Mouse (Mus musculus) embryonic facial prominence, embryonic 12.5 days (tissue): ENCODE results near the gene Hrh1. TPM values are rescaled to one million over a fixed set of nuclear protein-coding genes. Genes with fewer than 3 reads are reported as not detected.
"Not testable (repeated sequence)": the region's sequence is repeated elsewhere in the genome, so short reads cannot be mapped to it uniquely, and the experiment has no call there.

Source experiments
- ATAC-seq: fragments of 200-750 bp; cut with Nextera tagmentation; 2 replicates; pipeline ENCODE4 v1.8.0; 2017; ENCODE audit not compliant: insufficient number of reproducible peaks, insufficient read depth, low FRiP score, low TSS enrichment
- H3K27ac ChIP-seq: fragments of 300-500 bp; sonication (generic); 2 replicates; pipeline ENCODE4 v1.5.1; 2016; ENCODE audit warnings: mild to moderate bottlenecking
- H3K27me3 ChIP-seq: fragments of 300-500 bp; sonication (generic); 2 replicates; pipeline ENCODE4 v1.6.1; 2016; ENCODE audit warnings: mild to moderate bottlenecking, moderate library complexity
- H3K36me3 ChIP-seq: fragments of 300-500 bp; sonication (generic); 2 replicates; pipeline ENCODE4 v1.6.1; 2016; ENCODE audit warnings: mild to moderate bottlenecking
- H3K4me1 ChIP-seq: fragments of 300-500 bp; sonication (generic); 2 replicates; pipeline ENCODE4 v1.6.1; 2016
- H3K4me2 ChIP-seq: fragments of 300-500 bp; sonication (generic); replicated peaks from 2 replicates; pipeline ENCODE4 v1.6.1; 2016; ENCODE audit warnings: mild to moderate bottlenecking, moderate library complexity
- H3K4me3 ChIP-seq: fragments of 300-500 bp; sonication (generic); 2 replicates; pipeline ENCODE4 v1.5.1; 2016; ENCODE audit warnings: mild to moderate bottlenecking
- H3K9ac ChIP-seq: fragments of 300-500 bp; sonication (generic); 2 replicates; pipeline ENCODE4 v1.6.1; 2016; ENCODE audit warnings: mild to moderate bottlenecking, moderate library complexity
- H3K9me3 ChIP-seq: fragments of 300-500 bp; sonication (generic); 2 replicates; pipeline ENCODE4 v1.6.1; 2016; ENCODE audit warnings: mild to moderate bottlenecking, moderate library complexity
- WGBS: fragments of 180-500 bp; shearing (Covaris S2); methylation state at CpG from one replicate; pipeline ENCODE4 v1.1.7; 2016; 5-methylcytosine and 5-hydroxymethylcytosine counted together
- polyA plus RNA-seq: library from polyadenylated mRNA; unstranded; fragments of >200 nt; fragmentation: Nextera tagmentation; extraction: Ambion mirVana; gene quantifications from 2 replicates; pipeline ENCODE4 v1.2.1, GENCODE M21; 2016

The Hrh1 gene
- polyA plus RNA-seq, 1 experiment from 2014 or later, result 0.24 TPM

DNA sequence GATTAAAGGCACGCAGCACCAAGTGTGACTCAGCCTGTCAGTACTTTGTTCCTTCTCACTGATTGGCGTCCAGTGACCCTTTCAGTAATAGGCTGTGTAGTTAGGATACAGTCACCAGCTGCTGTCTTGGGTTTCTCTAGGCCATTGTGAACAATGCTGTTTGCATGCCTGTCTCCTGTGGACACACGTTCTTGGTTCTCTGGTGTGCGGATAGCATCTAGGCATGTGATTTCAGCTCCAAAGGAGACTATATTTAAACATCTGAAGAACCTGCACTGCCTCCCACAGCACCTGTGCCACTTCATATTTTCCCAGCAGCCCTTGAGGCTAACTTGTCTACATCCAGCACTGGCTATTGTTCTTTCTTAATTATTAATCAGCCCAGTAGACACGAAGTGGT is 75.8 kb downstream of the Hrh1 start:
- H3K4me1 ChIP-seq, result 0 out of 2 replicates have a peak, but pooled peaks cover under 1% of the 10 kb centered on the region
- no peak overlapping the region for H3K4me2 ChIP-seq
- H3K9me3 ChIP-seq, result no peaks in the 10 kb centered on the region
- H3K27ac ChIP-seq, result no peak overlapping the region
- 0 out of 2 replicates have a peak, but pooled peaks cover 3% of the 10 kb centered on the region for H3K27me3 ChIP-seq
- no peaks in the 10 kb centered on the region for H3K36me3 ChIP-seq
- 67% methylated on average over 5 of the region's 5 CpGs for WGBS
- ATAC-seq, result no peak
- H3K4me3 ChIP-seq, result no peak overlapping the region
- H3K9ac ChIP-seq, result no peak overlapping the region

GRCm38 (mm10) chr6:114474059-114474458 is 76.3 kb downstream of the Hrh1 start:
- Histone ChIP-seq H3K4me1 (0 out of 2 replicates have a peak, but pooled peaks cover 5% of the 10 kb centered on the region), H3K9ac (no peak overlapping the region), H3K27me3 (no peaks in the 10 kb centered on the region), H3K36me3 (no peaks in the 10 kb centered on the region), H3K4me3 (no peak overlapping the region), H3K9me3 (no peaks in the 10 kb centered on the region), H3K4me2 (no peak overlapping the region), H3K27ac (no peak overlapping the region)
- no peak for ATAC-seq
- 87% methylated on average over 3 of the region's 3 CpGs for WGBS

- Histone ChIP-seq H3K4me3 (no peak overlapping the region), H3K4me2 (no peak overlapping the region), H3K27me3 (no peaks in the 10 kb centered on the region), H3K9me3 (no peaks in the 10 kb centered on the region), H3K27ac (no peak overlapping the region), H3K36me3 (no peaks in the 10 kb centered on the region), H3K9ac (no peak overlapping the region), H3K4me1 (0 out of 2 replicates have a peak, but pooled peaks cover 5% of the 10 kb centered on the region)
- WGBS, result 82% methylated on average over 4 of the region's 4 CpGs
- no peak for ATAC-seq
Measured at GRCm38 (mm10) chr6:114474911-114475310, 77.2 kb downstream of the Hrh1 start.

- no peak overlapping the region for H3K4me2 ChIP-seq
- H3K9me3 ChIP-seq, result no peaks in the 10 kb centered on the region
- H3K9ac ChIP-seq, result no peak overlapping the region
- H3K4me1 ChIP-seq, result 0 out of 2 replicates have a peak, but pooled peaks cover 5% of the 10 kb centered on the region
- no peak overlapping the region for H3K4me3 ChIP-seq
- H3K27me3 ChIP-seq, result no peaks in the 10 kb centered on the region
- no peak for ATAC-seq
- WGBS, result 37% methylated on average over 4 of the region's 4 CpGs
- H3K27ac ChIP-seq, result no peak overlapping the region
- H3K36me3 ChIP-seq, result no peaks in the 10 kb centered on the region
Measured at GRCm38 (mm10) chr6:114478771-114479170, 81.0 kb downstream of the Hrh1 start.

- H3K4me3 ChIP-seq, result no peak overlapping the region
- H3K9ac ChIP-seq, result no peak overlapping the region
- H3K27ac ChIP-seq, result no peak overlapping the region
- no peaks in the 10 kb centered on the region for H3K27me3 ChIP-seq
- H3K4me2 ChIP-seq, result no peak overlapping the region
- no peaks in the 10 kb centered on the region for H3K9me3 ChIP-seq
- WGBS, result 91% methylated on average over 16 of the region's 16 CpGs
- no peaks in the 10 kb centered on the region for H3K36me3 ChIP-seq
- 0 out of 2 replicates have a peak, but pooled peaks cover 5% of the 10 kb centered on the region for H3K4me1 ChIP-seq
- ATAC-seq, result no peak
Measured at GRCm38 (mm10) chr6:114479644-114480410, 82.1 kb downstream of the Hrh1 start.

DNA sequence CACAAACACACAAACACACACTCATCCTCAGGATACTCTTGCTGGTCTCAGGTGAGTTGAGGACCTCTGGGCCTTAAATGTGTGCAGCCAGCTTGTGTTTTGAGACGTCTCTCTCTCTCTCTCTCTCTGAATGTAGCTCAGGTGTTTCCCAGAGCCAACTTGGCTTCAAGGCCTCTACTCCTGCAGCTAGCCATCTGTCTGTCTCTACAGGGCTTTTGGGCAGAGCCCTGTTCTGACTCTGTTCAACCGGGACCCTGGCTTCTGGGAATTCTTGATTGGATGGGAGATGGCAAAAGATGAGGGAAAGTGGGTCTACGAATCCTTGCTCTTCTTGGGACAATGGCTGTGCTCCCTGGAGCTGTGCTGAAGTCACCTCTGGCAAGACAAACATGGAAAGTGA is 91.6 kb downstream of the Hrh1 start:
- WGBS, result 81% methylated on average over 3 of the region's 3 CpGs
- no peak for ATAC-seq

DNA sequence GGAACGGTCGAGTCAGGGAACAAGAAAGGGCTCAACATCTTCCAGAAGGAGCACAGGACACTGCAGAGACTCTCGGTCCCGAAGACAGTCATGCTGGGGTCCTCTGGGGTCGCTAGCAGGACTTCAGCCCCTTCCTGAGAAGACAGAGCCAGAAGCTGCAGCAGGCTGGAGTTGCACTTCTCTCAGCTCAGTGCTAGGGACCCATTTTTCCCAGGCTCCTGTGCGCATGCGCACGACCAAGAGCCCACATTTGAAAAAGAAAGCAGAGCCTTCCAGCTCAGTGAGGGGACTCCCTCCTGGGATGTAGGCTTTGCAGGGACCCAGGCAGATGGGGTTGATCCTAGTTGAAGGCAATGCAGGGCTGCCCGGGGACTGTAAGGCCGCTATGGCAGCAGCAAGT is 94.9 kb downstream of the Hrh1 start:
- not testable (repeated sequence) for H3K4me3 ChIP-seq, H3K27me3 ChIP-seq, H3K4me1 ChIP-seq, H3K27ac ChIP-seq, H3K9ac ChIP-seq, H3K4me2 ChIP-seq, H3K36me3 ChIP-seq, H3K9me3 ChIP-seq, ATAC-seq
- 52% methylated on average over 10 of the region's 10 CpGs for WGBS

More for the DNA sequence above, 91.6 kb downstream of the Hrh1 start:
- Histone ChIP-seq H3K27ac (no peak overlapping the region), H3K27me3 (no peaks in the 10 kb centered on the region), H3K4me3 (no peak overlapping the region), H3K36me3 (no peaks in the 10 kb centered on the region), H3K4me2 (no peak overlapping the region), H3K9me3 (no peaks in the 10 kb centered on the region), H3K9ac (no peak overlapping the region), H3K4me1 (no peaks in the 10 kb centered on the region)

GRCm38 (mm10) chr6:114494987-114495386 is 97.3 kb downstream of the Hrh1 start:
- not testable (repeated sequence) for H3K4me1 ChIP-seq, H3K36me3 ChIP-seq, H3K9ac ChIP-seq, ATAC-seq, H3K9me3 ChIP-seq, H3K4me3 ChIP-seq, H3K27ac ChIP-seq, H3K4me2 ChIP-seq, H3K27me3 ChIP-seq
- 18% methylated on average over 10 of the region's 12 CpGs for WGBS

DNA sequence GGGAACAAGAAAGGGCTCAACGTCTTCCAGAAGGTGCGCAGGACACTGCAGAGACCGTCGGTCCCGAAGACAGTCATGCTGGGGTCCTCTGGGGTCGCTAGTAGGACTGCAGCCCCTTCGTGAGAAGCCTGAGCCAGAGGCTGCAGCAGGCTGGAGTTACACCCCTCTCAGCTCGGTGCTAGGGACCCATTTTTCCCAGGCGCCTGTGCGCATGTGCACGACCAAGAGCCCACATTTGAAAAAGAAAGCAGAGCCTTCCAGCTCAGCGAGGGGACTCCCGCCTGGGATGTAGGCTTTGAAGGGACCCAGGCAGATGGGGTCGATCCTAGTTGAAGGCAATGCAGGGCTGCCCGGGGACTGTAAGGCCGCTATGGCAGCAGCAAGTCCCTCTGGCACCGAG is 116.3 kb downstream of the Hrh1 start:
- H3K4me2 ChIP-seq, H3K4me3 ChIP-seq, H3K9ac ChIP-seq, H3K27me3 ChIP-seq, ATAC-seq, H3K36me3 ChIP-seq, H3K27ac ChIP-seq, H3K9me3 ChIP-seq, H3K4me1 ChIP-seq: not testable (repeated sequence)
- WGBS, result 13% methylated on average over 17 of the region's 17 CpGs

DNA sequence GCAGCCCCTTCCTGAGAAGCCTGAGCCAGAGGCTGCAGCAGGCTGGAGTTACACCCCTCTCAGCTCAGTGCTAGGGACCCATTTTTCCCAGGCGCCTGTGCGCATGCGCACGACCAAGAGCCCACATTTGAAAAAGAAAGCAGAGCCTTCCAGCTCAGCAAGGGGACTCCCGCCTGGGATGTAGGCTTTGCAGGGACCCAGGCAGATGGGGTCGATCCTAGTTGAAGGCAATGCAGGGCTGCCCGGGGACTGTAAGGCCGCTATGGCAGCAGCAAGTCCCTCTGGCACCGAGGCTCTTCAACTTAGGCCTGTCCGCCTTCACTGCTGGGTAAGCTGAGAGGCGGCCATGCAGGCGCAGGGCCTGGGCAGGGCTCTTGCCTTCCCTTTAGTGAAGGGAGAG is 131.0 kb downstream of the Hrh1 start:
- not testable (repeated sequence) for H3K36me3 ChIP-seq, H3K9me3 ChIP-seq, H3K27me3 ChIP-seq, ATAC-seq, H3K4me3 ChIP-seq, H3K9ac ChIP-seq, H3K27ac ChIP-seq, H3K4me1 ChIP-seq, H3K4me2 ChIP-seq
- no CpG with 5 or more reads among the region's 12 CpGs for WGBS
